Mouse (Mus musculus) inflammation-experienced regulatory T-cells, adult 6 months (primary cell): Measurements from ENCODE around the gene Vmn2r83. TPM values are rescaled to one million over a fixed set of nuclear protein-coding genes. Genes with fewer than 3 reads are reported as not detected.

ENCODE experiments used
- ATAC-seq: one replicate; pipeline ENCODE4 v1.8.0; 2017
- polyA plus RNA-seq, 3 experiments: library from polyadenylated mRNA; unstranded; fragments of 100-300 nt; shearing (Covaris generic); gene quantifications; one replicate each; pipeline ENCODE4 v1.2.1; 2017

The Vmn2r83 gene
- polyA plus RNA-seq, 3 experiments from 2014 or later: not detected

DNA sequence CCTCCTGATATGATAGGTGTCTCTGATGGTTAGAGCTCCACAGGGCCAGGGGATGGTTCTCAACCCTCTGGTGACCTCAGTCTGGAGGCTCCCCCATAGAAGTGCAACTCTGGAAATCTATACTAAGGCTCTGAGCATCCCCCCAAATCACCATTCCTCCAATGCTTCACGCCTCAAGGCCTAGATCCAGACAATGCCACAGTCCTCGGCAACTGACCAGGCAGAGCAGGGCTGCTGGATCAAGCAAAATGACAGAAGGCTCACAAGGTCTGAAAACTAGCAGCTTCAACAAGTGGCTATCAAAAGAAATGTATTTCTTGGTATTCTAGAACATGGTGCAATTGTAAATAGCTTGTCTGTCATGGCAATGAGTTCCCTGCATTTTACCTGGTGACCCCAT is 69.2 kb downstream of the Vmn2r83 start:
- ATAC-seq: no peak

DNA sequence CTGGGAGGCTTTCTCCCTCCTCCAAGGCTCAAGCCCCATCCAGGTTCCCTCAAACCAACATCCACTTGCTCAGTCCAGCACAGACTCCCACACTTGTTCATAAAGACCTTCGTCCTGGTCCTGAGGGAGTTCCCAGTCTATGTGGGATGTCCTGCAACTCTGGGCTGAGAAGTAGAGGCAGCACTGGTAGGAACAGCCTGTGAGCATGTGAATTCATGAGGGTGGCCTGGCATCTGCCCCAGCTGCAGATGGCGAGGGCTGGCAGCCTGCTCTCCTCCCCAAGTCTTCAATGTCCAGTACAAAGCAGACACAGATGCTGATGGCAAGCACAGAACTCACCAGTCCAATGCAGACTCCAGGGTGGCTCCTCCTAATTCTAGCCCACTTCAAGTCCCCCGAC is 69.8 kb downstream of the Vmn2r83 start:
- no peak for ATAC-seq

DNA sequence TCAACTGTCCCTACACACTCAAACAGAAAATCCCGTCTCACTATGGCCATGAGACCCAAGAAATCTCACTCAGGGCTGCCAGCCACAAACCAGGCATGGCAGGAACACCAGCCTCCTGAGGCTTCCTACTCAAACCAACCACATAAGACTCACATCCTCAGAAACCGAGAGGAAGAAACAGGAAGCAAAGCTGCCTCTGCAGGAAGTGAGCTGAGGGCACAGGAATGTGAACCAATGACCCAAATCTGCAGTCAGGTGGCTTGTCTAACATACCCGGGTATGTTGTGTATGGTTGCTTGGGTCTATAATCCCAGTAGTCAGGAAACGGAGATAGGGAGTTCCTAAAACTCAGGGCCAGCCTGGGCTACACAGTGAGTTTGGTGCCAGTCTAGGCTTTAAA is 70.3 kb downstream of the Vmn2r83 start:
- ATAC-seq: no peak

DNA sequence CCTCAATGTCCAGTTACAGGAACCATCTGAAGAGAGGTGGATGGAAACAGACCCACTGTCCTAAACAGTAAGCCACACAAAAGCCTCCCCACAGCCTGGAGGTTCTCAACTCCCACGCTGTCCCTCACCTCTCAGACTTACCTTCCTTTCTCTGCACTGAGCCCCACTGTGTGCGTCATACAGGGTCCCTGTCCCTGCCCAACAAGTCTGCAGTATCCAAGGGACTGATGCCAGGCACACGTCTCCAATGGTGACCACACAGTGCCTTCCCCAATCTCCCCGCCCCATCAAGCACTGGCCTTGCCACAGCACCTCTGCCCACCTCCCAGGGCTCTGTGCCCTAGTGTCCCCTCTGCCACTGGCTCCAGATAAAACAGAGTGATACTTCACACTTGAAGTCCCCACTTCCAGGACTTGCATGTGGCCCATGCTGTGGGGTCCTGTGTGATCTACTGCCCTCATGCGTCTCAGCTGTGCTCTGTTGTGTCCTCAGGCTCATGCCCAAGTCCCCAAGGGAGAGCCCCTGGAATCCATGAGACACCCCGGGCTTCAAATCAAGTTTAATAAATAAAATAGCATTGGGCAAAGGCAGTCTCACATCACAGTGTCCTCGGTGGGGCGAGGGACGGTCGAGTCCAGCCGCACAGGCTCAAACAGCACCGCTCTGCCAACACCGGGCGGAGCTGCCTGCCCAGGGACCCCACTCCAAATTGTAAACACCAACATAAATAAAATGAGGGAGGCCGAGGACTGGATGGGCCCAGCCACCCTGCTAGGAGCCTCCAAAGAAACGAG is 71.4 kb downstream of the Vmn2r83 start:
- no peak for ATAC-seq

DNA sequence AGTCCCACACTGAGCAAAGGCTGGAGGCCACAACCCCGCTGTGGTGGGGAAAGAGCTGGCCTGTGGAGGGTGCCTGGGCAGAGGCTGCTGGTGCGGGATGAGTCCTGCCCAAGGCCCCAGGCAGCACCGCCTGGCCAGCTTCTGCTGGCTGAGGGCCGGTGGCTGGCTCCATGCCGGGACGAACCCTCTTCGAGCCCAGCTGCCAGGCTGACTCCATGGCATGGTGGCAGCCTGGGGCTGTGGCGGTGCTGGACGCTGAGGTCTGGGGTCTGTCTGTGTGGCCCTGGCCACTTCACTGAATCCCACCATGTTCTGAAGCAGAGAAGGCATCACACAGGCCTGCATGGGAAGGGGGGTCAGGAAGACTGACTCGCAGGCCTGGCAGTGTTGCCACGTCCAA is 72.2 kb downstream of the Vmn2r83 start:
- ATAC-seq: no peak

DNA sequence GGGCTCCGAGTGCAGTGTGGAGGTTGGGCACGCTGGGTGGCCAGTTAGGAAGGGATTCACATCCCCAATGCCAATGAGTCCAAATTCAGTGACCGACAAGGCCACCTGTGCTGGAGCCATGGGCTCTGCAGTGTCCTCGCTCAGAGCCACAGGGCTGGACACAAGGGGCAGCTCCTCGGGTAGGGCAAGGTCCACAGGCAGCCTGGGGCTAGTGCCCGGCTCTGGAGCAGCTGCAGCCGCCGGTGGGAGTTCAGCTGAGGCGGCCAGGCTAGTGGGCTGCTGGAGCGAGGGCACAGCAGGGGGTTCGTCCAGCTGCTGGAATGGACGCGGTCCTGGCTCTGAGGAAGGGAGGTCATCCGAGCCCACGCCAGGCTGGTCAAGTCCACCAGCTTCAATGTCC is 73.0 kb downstream of the Vmn2r83 start:
- ATAC-seq: no peak

DNA sequence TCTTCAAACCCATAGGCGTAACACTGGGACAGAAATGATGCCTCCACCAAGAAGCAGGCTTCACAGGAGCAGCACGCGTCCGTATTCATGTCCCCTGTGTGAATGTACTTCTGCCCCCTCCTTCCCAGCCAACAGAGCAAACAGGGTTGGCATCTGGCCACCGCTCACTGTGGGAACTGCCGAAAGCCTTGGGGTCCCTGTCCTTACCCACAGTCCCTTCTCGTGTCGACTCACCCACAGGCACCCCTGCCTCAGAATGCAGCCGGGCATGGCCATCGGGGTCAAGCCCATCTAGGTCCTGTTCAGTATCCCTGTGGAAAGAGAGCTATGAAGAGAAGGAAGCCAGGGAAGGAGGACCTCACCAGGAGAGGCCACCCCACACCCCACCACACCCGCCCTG is 73.6 kb downstream of the Vmn2r83 start:
- no peak for ATAC-seq

Other genes with a start within 250 kb of the Vmn2r83 start
- not detected for gene Vmn2r81, start 221.0 kb upstream of the Vmn2r83 start, polyA plus RNA-seq
- gene Vmn2r82, start 112.2 kb upstream of the Vmn2r83 start, polyA plus RNA-seq: under 1 TPM in 2 of 3 experiments, not detected in 1; 0.20 to 0.24 TPM
- 1 to 10 TPM; 2.4 to 5.8 (median 2.9) TPM for gene Plpp2, start 65.1 kb downstream of the Vmn2r83 start, polyA plus RNA-seq
- 10 to 100 TPM; 11.6 to 15.0 (median 13.1) TPM for gene Mier2, start 86.5 kb downstream of the Vmn2r83 start, polyA plus RNA-seq
- gene Theg, start 118.6 kb downstream of the Vmn2r83 start, polyA plus RNA-seq: not detected
- not detected for gene C2cd4c, start 145.3 kb downstream of the Vmn2r83 start, polyA plus RNA-seq
- gene Shc2, start 169.2 kb downstream of the Vmn2r83 start, polyA plus RNA-seq: not detected
- gene Odf3l2, start 177.0 kb downstream of the Vmn2r83 start, polyA plus RNA-seq: not detected
- not detected for gene Madcam1, start 195.8 kb downstream of the Vmn2r83 start, polyA plus RNA-seq
- gene Tpgs1, start 200.6 kb downstream of the Vmn2r83 start, polyA plus RNA-seq: 10 to 100 TPM; 15.9 to 25.7 (median 17.5) TPM
- gene Cdc34, start 213.5 kb downstream of the Vmn2r83 start, polyA plus RNA-seq: 10 to 100 TPM; 13.9 to 26.7 (median 20.5) TPM
- gene Gzmm, start 220.3 kb downstream of the Vmn2r83 start, polyA plus RNA-seq: 1 to 10 TPM in 1 of 3 experiments, under 1 TPM in 2; 0.62 to 3.2 (median 0.94) TPM
- 100 to 1,000 TPM; 116 to 152 (median 121) TPM for gene Bsg, start 235.8 kb downstream of the Vmn2r83 start, polyA plus RNA-seq
- not detected for gene Hcn2, start 247.9 kb downstream of the Vmn2r83 start, polyA plus RNA-seq